Mouse (Mus musculus) urinary bladder, postnatal 0 days (tissue): ENCODE measurements around the gene Dhrs13. TPM values are rescaled to one million over a fixed set of nuclear protein-coding genes. Genes with fewer than 3 reads are reported as not detected.

Experiments
- microRNA counts: library from miRNA; unstranded; fragments of <30 nt; microRNA quantifications from one replicate; lab custom pipeline; 2016
- microRNA-seq: library from miRNA; unstranded; fragments of <30 nt; microRNA quantifications from one replicate; pipeline ENCODE4, GENCODE M21; 2016
- polyA plus RNA-seq: library from polyadenylated mRNA; unstranded; fragments of >200 nt; fragmentation: Nextera tagmentation; extraction: Ambion mirVana; gene quantifications from 2 replicates; pipeline ENCODE4 v1.2.1, GENCODE M21; 2015

The Dhrs13 gene
- 8.7 and 9.8 TPM in 2 replicates for polyA plus RNA-seq

GRCm38 (mm10) chr11:78031947-78032808 lies at the start of gene Dhrs13:
Dhrs13 (plus strand) TSS chr11:78032280.

GRCm38 (mm10) chr11:77982441-77982905 lies 49.6 kb upstream of the Dhrs13 start, which contains the start of gene Phf12:
Phf12 (plus strand) TSS chr11:77982754.

GRCm38 (mm10) chr11:78037831-78038752 lies 6.0 kb downstream of the Dhrs13 start, which contains the start of gene Flot2:
Flot2 (plus strand) TSS chr11:78037931.

GRCm38 (mm10) chr11:78079961-78080921 lies 48.2 kb downstream of the Dhrs13 start, which contains the start of gene Eral1:
Eral1 (minus strand) TSS chr11:78080383.

MicroRNA genes within 50 kb of the gene (microRNA counts, 519-probe panel; counts per million panel counts)
- microRNA mmu-miR-144 (lab: Ali Mortazavi, UCI): 5,374 counts per million, percentile 96 among the panel's probes with 10 or more counts
- microRNA mmu-miR-451 (lab: Ali Mortazavi, UCI): 5,421 counts per million, percentile 96 among the panel's probes with 10 or more counts

Small RNA genes within 50 kb of the gene (microRNA-seq; reads per million reads assigned to microRNA genes)
- gene Mir144 (665 reads per million, percentile 67 among the genes with 10 or more reads in this experiment), gene Mir451a (not detected), gene Mir451b (not detected)

Other genes with a start within 250 kb of the Dhrs13 start
- 0.16 and 0.35 TPM in 2 replicates for gene Gm10277, start 244.5 kb upstream of the Dhrs13 start, polyA plus RNA-seq
- gene Pipox, start 138.2 kb upstream of the Dhrs13 start, polyA plus RNA-seq: 0.23 and 0.34 TPM in 2 replicates
- 0.06 and 0.13 TPM in 2 replicates for gene Sez6, start 101.5 kb upstream of the Dhrs13 start, polyA plus RNA-seq
- 10.0 and 12.4 TPM in 2 replicates for gene Phf12, start 49.5 kb upstream of the Dhrs13 start, polyA plus RNA-seq
- 99.5 and 107 TPM in 2 replicates for gene Flot2, start 5.7 kb downstream of the Dhrs13 start, polyA plus RNA-seq
- 15.0 and 15.4 TPM in 2 replicates for gene Eral1, start 48.1 kb downstream of the Dhrs13 start, polyA plus RNA-seq
- gene Fam222b, start 62.4 kb downstream of the Dhrs13 start, polyA plus RNA-seq: 10.2 and 10.3 TPM in 2 replicates
- 16.6 and 16.7 TPM in 2 replicates for gene Traf4, start 133.3 kb downstream of the Dhrs13 start, polyA plus RNA-seq
- 11.1 and 11.4 TPM in 2 replicates for gene Nek8, start 144.4 kb downstream of the Dhrs13 start, polyA plus RNA-seq
- 15.2 and 16.2 TPM in 2 replicates for gene Tlcd1, start 144.4 kb downstream of the Dhrs13 start, polyA plus RNA-seq
- gene Rpl23a, start 151.3 kb downstream of the Dhrs13 start, polyA plus RNA-seq: 1,049 and 1,108 TPM in 2 replicates
- 90.4 and 94.1 TPM in 2 replicates for gene Rab34, start 156.2 kb downstream of the Dhrs13 start, polyA plus RNA-seq
- gene Proca1, start 161.1 kb downstream of the Dhrs13 start, polyA plus RNA-seq: 1.9 and 2.5 TPM in 2 replicates
- gene Sdf2, start 213.5 kb downstream of the Dhrs13 start, polyA plus RNA-seq: 82.5 and 98.5 TPM in 2 replicates
- gene Supt6, start 213.7 kb downstream of the Dhrs13 start, polyA plus RNA-seq: 14.5 and 14.6 TPM in 2 replicates
- 59.6 and 69.9 TPM in 2 replicates for gene 2610507B11Rik, start 229.5 kb downstream of the Dhrs13 start, polyA plus RNA-seq